Mouse (Mus musculus) ovary, postnatal 10 days (tissue): ENCODE measurements at regions not wholly inside any gene's neighbourhood (a gene's known extent, or its start where the extent isn't known, plus 50 kb on each side); places are given as distances from the start of the nearest gene placed in this dataset.

ENCODE experiments used
- DNase-seq: peaks from one replicate; pipeline ENCODE4 v3.0.0; 2022; ENCODE audit warnings: low spot score

- no peak for DNase-seq
These were observed 78.0 kb upstream of the Sec14l1 start for GRCm38 (mm10) chr11:117036977-117037376.

GRCm38 (mm10) chr11:117038282-117039106, 76.5 kb upstream of the Sec14l1 start:
- no peak for DNase-seq

GRCm38 (mm10) chr11:117040829-117041228, 74.1 kb upstream of the Sec14l1 start:
- DNase-seq = no peak

GRCm38 (mm10) chr11:117042336-117042735, 72.6 kb upstream of the Sec14l1 start:
- DNase-seq = no peak

- DNase-seq = peak; percentile 52
These were observed 71.4 kb upstream of the Sec14l1 start for GRCm38 (mm10) chr11:117043524-117043923.

- no peak for DNase-seq
These were observed 70.2 kb upstream of the Sec14l1 start for GRCm38 (mm10) chr11:117044731-117045130.

GRCm38 (mm10) chr11:117046636-117047035, 68.3 kb upstream of the Sec14l1 start:
- no peak for DNase-seq

- no peak for DNase-seq
These were observed 67.6 kb upstream of the Sec14l1 start for GRCm38 (mm10) chr11:117047172-117047950.

- no peak for DNase-seq
These were observed 66.1 kb upstream of the Sec14l1 start for GRCm38 (mm10) chr11:117048911-117049310.

- DNase-seq = no peak
These were observed 64.2 kb upstream of the Sec14l1 start for GRCm38 (mm10) chr11:117050788-117051187.

- peak; percentile 58 for DNase-seq
These were observed 58.0 kb upstream of the Sec14l1 start for GRCm38 (mm10) chr11:117056958-117057357.

GRCm38 (mm10) chr11:117057451-117057850, 57.5 kb upstream of the Sec14l1 start:
- DNase-seq = no peak

GRCm38 (mm10) chr11:117059120-117059519, 55.8 kb upstream of the Sec14l1 start:
- no peak for DNase-seq

- DNase-seq = no peak
These were observed 54.8 kb upstream of the Sec14l1 start for GRCm38 (mm10) chr11:117059981-117060705.

- DNase-seq = no peak
These were observed 54.1 kb upstream of the Sec14l1 start for GRCm38 (mm10) chr11:117060706-117061337.

- DNase-seq = no peak
These were observed 52.0 kb upstream of the Sec14l1 start for GRCm38 (mm10) chr11:117062772-117063499.
